Mouse (Mus musculus) gonadal fat pad, adult 2 months (tissue): ENCODE results near the gene Gucd1. TPM values are rescaled to one million over a fixed set of nuclear protein-coding genes. Genes with fewer than 3 reads are reported as not detected.

ENCODE experiments used
- DNase-seq: peaks from one replicate; pipeline ENCODE4 v3.0.0-alpha.2; 2012; ENCODE audit warnings: low read depth
- polyA plus RNA-seq: library from polyadenylated mRNA; depleted of rRNA; stranded (reverse); fragments of >200 nt; gene quantifications from 2 replicates; pipeline ENCODE4 v1.2.3, GENCODE M21; 2012

Gucd1 gene
- polyA plus RNA-seq, 1 experiment, result 47.6 TPM

- DNase-seq, result no peak
Observed at GRCm38 (mm10) chr10:75324391-75324790, 193.4 kb downstream of the Gucd1 start.

DNA sequence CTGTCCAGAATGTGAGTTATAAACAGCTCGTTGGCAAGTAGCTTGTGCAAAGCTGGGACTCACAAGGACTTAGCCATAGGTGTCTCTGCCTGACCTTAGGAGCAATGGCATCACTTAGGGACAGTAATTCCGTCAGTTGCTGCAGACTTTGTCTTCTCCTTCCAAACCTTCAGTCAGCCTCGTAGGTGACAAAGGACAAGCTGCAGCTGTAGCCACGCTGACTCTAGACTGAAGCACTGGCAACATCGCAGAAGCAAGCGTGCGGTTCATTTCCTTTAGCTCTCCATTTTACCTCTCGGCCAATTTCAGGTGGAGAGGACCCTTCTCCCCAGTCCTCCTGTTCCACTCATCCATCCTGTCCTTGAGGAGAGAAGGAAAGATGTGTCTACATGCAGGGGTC is 193.8 kb downstream of the Gucd1 start:
- no peak for DNase-seq

DNA sequence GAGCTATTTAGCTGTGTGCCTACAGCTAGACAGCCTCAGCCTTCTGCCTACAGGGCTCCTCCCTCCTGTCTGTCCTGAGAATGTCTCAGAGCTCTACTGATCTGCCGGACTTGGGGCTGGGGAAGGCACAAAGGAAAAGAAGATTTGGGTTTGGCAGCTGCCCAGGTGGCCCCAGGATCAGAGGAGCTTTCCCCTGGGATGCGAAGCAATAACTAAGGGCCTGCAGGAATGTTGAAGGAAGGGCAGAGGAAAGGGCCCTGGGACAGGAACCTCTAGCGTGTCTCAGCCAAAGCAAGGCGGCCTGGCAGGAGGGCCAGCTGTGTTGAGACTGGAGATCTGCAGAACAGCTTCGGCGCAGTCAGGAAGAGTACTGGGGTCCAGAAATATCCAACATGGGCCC is 194.8 kb downstream of the Gucd1 start:
- DNase-seq, result no peak

DNA sequence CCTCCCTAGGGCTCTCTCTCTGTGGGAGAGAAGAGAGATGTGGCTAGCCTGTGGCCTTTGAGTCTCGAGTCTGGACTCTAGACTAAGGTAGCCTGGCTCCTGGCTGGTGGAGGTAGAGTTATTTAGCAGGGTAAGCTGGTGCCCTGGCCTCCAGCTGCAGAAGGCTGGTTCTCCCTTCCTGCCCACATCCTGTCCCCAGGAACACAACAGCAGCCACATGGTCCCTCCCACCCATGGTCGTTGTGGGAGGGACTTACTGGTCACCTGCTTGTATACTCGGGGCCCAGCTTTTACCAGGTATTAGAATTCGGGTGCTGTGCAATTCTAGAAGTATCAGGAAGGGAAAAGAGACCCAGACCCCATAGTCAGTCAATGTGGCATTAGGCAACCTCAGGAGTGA is 197.5 kb downstream of the Gucd1 start:
- no peak for DNase-seq

- no peak for DNase-seq
Observed at GRCm38 (mm10) chr10:75318206-75318605, 199.6 kb downstream of the Gucd1 start.

- no peak for DNase-seq
Observed at GRCm38 (mm10) chr10:75316908-75317761, 200.6 kb downstream of the Gucd1 start.

DNA sequence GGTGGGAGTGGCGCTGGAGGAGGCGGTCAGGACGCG is 201.1 kb downstream of the Gucd1 start, which contains the start of gene Adora2a:
Adora2a (plus strand) TSS at position 6 of the 36 bp plus-strand sequence.
- no peak for DNase-seq

- no peak for DNase-seq
Observed at GRCm38 (mm10) chr10:75316472-75316871, 201.3 kb downstream of the Gucd1 start.

DNA sequence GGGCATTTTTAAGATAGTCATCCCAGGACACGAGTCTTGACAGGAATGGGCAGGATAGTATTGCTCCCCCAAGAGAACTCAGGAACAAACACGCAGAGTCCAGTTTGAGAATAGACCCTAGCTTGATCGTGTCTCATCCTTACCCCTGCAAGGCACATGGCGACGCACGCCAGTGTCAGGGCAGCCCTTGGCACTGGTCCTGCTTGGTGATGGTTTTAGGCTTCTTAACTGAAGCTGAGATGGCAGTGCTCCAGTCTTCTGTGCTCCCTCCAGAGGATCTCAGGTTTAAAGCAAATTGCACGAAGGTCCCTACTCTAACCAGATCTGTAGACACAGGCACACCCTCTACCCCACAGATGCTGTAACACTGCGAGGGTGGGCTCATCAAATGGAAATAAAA is 202.0 kb downstream of the Gucd1 start:
- no peak for DNase-seq

- DNase-seq, result no peak
Observed at GRCm38 (mm10) chr10:75314190-75314980, 203.4 kb downstream of the Gucd1 start.

- DNase-seq, result no peak
Observed at GRCm38 (mm10) chr10:75312361-75312760, 205.4 kb downstream of the Gucd1 start.

- DNase-seq, result no peak
Observed at GRCm38 (mm10) chr10:75307130-75307529, 210.6 kb downstream of the Gucd1 start.

DNA sequence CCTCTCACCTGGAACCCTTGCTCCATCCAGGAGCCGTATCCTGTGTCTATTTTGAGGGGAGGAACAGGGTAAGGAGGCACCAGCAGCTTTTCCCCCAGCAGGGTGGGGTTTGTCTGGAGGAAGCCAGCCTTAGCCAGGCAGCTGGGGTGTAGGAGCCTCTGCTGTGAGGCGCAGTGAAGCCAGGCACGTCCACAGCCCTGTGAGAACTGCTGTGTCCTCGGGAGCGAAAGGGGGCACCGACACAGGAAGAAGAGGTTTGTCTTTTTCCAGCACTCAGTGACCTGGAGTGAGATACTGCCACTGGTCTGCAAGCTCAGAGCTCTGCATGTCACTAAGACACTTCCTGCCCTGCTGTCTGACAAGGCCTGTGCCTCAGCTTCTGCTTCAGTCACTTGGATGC is 213.4 kb downstream of the Gucd1 start:
- DNase-seq, result no peak

DNA sequence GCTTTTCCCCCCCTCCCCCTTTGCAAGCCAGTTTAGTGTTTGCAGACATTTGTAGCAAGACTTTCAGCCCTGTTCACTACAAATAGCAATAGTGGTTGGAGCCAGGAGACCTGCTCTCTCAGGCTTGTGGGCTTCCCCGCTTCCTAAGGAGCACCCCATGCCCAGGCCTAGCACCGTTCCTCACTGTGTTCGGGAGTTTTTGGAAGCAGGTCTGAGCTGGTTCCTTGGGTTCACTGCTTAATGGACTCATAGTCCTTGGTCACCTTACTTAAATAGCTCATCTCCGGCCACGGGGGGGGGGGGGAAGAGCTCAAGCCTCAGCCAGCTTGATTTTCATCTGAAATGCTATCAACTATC is 213.7 kb downstream of the Gucd1 start:
- DNase-seq, result no peak

DNA sequence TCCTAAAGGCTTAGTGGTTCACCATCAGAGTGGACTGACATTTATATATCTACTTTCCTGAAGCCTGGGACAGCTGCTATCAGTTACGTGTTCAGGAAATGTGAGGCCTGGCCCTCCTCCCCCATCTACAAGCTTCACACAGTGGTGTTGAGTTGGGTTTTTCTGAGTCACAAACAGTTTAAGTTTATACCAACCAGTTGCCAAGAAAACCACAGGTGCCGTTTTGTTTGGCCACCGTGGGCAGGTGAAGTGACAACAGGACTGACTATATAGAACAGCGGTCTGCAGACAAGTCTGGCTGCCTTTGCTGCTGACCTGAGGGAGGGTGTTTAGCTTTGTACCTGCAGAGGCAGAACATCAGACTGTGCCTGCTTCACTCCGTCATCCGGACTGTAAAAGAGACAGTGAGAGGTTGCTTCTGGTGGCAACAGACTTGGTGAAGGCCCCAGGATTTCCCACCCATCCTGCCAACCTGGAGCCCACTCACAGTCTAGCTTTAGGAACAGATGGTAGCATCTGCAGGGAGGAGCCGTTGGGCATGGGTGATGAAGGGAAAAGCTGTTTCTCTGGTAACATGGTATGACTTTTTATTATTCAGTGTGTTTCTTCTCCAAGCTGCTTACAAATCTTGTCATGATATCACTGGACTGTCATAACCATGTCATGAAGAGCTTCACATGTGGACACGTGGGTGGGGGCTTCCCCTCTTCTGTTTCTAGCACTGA is 214.3 kb downstream of the Gucd1 start:
- DNase-seq, result no peak

DNA sequence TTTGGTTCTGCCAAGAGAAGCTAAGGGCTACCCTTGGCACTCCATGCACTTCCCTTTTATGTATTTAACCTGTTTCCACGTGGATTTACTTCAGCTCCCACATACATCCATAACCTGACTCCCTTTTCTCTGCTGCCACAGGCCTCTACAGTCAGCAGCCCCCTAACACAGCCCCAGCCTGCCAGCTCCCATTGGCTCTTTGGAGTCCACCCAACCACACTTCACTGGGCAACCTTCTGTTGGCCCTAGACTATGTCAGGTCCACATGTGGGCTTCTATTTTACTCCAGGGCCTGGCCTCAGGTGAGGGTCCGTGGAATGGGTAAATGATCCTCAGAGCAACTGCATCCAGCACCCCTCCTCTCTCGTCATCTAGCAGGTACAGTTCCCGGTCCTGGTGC is 215.2 kb downstream of the Gucd1 start:
- DNase-seq, result no peak

GRCm38 (mm10) chr10:75301937-75302336 is 215.8 kb downstream of the Gucd1 start:
- no peak for DNase-seq

- no peak for DNase-seq
Observed at GRCm38 (mm10) chr10:75301195-75301806, 216.5 kb downstream of the Gucd1 start.
